ENCODE assay signal across 10 mouse cellular contexts in genomic region chr6:66367263-66367662, GRCm38 (mm10).
DNase-seq lines count a peak whose midpoint lies in the region; ATAC-seq and TF ChIP-seq lines count a peak whose summit lies in the region.
"Had no signal": no experiment of that assay in that cellular context is flagged by ENCODE, and none has a peak within 500 bp of the region (broad histone marks: within the 10 kb centered on the region; RNA-seq: fewer than 3 reads in every experiment).

No protein-coding gene starts in this region.

- H3K27me3 ChIP-seq in hindbrain, postnatal 0 days (ENCODE audit: insufficient read depth, low read length): no peaks in the 10 kb centered on the region
- no peaks in the 10 kb centered on the region for H3K27me3 ChIP-seq in hindbrain, embryonic 13.5 days
- no peaks in the 10 kb centered on the region for H3K27me3 ChIP-seq in liver, embryonic 12.5 days (replicated peaks)
- H3K27me3 ChIP-seq in kidney, embryonic 15.5 days: no peaks in the 10 kb centered on the region
- H3K27me3 ChIP-seq: limb, embryonic 15.5 days had no signal

- ATAC-seq in hindbrain, postnatal 0 days: peak; percentile 51; the same call in 1 of the 2 replicates
- ATAC-seq in hindbrain, embryonic 13.5 days (ENCODE audit: low FRiP score): no peak
- ATAC-seq in liver, embryonic 12.5 days: no peak
- ATAC-seq in kidney, embryonic 15.5 days (replicated peaks; ENCODE audit: low FRiP score): no peak
- ATAC-seq: intestine, postnatal 0 days had no signal

- H3K9me3 ChIP-seq in hindbrain, postnatal 0 days (ENCODE audit: low read length): no peaks in the 10 kb centered on the region
- no peaks in the 10 kb centered on the region for H3K9me3 ChIP-seq in hindbrain, embryonic 13.5 days
- H3K9me3 ChIP-seq in liver, embryonic 12.5 days (replicated peaks): no peaks in the 10 kb centered on the region
- no peaks in the 10 kb centered on the region for H3K9me3 ChIP-seq in kidney, embryonic 15.5 days (replicated peaks)
- H3K9me3 ChIP-seq: limb, embryonic 15.5 days had no signal

- H3K9ac ChIP-seq in hindbrain, postnatal 0 days (replicated peaks; ENCODE audit: low read length): no peak overlapping the region
- H3K9ac ChIP-seq in hindbrain, embryonic 13.5 days: no peak overlapping the region
- H3K9ac ChIP-seq in liver, embryonic 12.5 days: no peak overlapping the region
- no peak overlapping the region for H3K9ac ChIP-seq in kidney, embryonic 15.5 days
- H3K9ac ChIP-seq: limb, embryonic 15.5 days had no signal

- H3K4me3 ChIP-seq in hindbrain, postnatal 0 days (ENCODE audit: low read length): no peak overlapping the region
- no peak overlapping the region for H3K4me3 ChIP-seq in hindbrain, embryonic 13.5 days
- no peak overlapping the region for H3K4me3 ChIP-seq in liver, embryonic 12.5 days
- H3K4me3 ChIP-seq in kidney, embryonic 15.5 days (replicated peaks): no peak overlapping the region
- H3K4me3 ChIP-seq: limb, embryonic 15.5 days had no signal

- H3K4me2 ChIP-seq in hindbrain, postnatal 0 days (ENCODE audit: low read depth, low read length): no peak overlapping the region
- no peak overlapping the region for H3K4me2 ChIP-seq in hindbrain, embryonic 13.5 days
- no peak overlapping the region for H3K4me2 ChIP-seq in liver, embryonic 12.5 days
- no peak overlapping the region for H3K4me2 ChIP-seq in kidney, embryonic 15.5 days
- H3K4me2 ChIP-seq: limb, embryonic 15.5 days had no signal

- no peaks in the 10 kb centered on the region for H3K36me3 ChIP-seq in hindbrain, postnatal 0 days (ENCODE audit: insufficient read depth, low read length)
- H3K36me3 ChIP-seq in hindbrain, embryonic 13.5 days: no peaks in the 10 kb centered on the region
- H3K36me3 ChIP-seq in liver, embryonic 12.5 days: no peaks in the 10 kb centered on the region
- no peaks in the 10 kb centered on the region for H3K36me3 ChIP-seq in kidney, embryonic 15.5 days
- H3K36me3 ChIP-seq: limb, embryonic 15.5 days had no signal

- H3K4me1 ChIP-seq in hindbrain, postnatal 0 days (ENCODE audit: insufficient read depth, low read length): no peaks in the 10 kb centered on the region
- H3K4me1 ChIP-seq in hindbrain, embryonic 13.5 days (replicated peaks): no peaks in the 10 kb centered on the region
- H3K4me1 ChIP-seq in liver, embryonic 12.5 days: no peaks in the 10 kb centered on the region
- H3K4me1 ChIP-seq in kidney, embryonic 15.5 days: no peaks in the 10 kb centered on the region
- H3K4me1 ChIP-seq: limb, embryonic 15.5 days had no signal

- DNase-seq in cerebellum, postnatal 10 days: peak; percentile 78 to 82
- no peak for DNase-seq in cerebellum, adult 8-10 months
- peak; percentile 79 for DNase-seq in hindbrain, postnatal 0 days (ENCODE audit: low spot score)
- DNase-seq in adipocyte (ENCODE audit: low spot score): peak; percentile 6
- DNase-seq in heart, postnatal 4 days: peak; percentile 63

- H3K27ac ChIP-seq in hindbrain, postnatal 0 days: no peak overlapping the region
- H3K27ac ChIP-seq in hindbrain, embryonic 13.5 days: no peak overlapping the region
- no peak overlapping the region for H3K27ac ChIP-seq in liver, embryonic 12.5 days
- H3K27ac ChIP-seq in kidney, embryonic 15.5 days: no peak overlapping the region
- H3K27ac ChIP-seq: limb, embryonic 15.5 days had no signal

- TF ChIP-seq CTCF in hindbrain, postnatal 0 days (IDR thresholded peaks at IDR 0.05; ENCODE audit: low read depth): no peak
